Mouse (Mus musculus) CH12.LX (cell line): ENCODE results near the gene Lekr1.

Experiments
- CTCF ChIP-seq, 2 experiments: IDR thresholded peaks in 1 of 2; conservative IDR thresholded peaks in 1 of 2; 2 replicates each; pipeline ENCODE4 v1.5.1; 2011 to 2012; ENCODE audit warnings: low read depth in 2 of 2, low read length in 2 of 2, improper control_type of control experiment in 1 of 2, inconsistent platforms in 1 of 2, mild to moderate bottlenecking in 1 of 2, moderate library complexity in 1 of 2
- POLR2A ChIP-seq: IDR thresholded peaks from 2 replicates; pipeline ENCODE4 v1.6.1; 2011; ENCODE audit warnings: low read depth, mild to moderate bottlenecking, improper control_type of control experiment, low read length

- no peak for TF ChIP-seq CTCF (conservative IDR thresholded peaks at IDR 0.05 in 1 of 2, IDR thresholded peaks at IDR 0.05 in 1 of 2; ENCODE audit: low read depth in 2 of 2, low read length in 2 of 2)
- TF ChIP-seq POLR2A = no peak
Observed at GRCm38 (mm10) chr3:65859750-65860149, 193.7 kb downstream of the Lekr1 start.
